Mouse (Mus musculus): ENCODE results near the gene Vpreb3.

- TF ChIP-seq POLR2A (IDR thresholded peaks at IDR 0.05; ENCODE audit: control insufficient read depth, low read depth, low read length): no peak
- no peak for TF ChIP-seq CTCF (IDR thresholded peaks at IDR 0.05; ENCODE audit: control insufficient read depth, insufficient read depth, insufficient replicate concordance, low read depth, low read length)
Observed at GRCm38 (mm10) chr10:75896208-75896607, 46.6 kb upstream of the Vpreb3 start.

All from testis, adult 2 months (tissue).